Mouse (Mus musculus) megakaryocyte, adult 5-6 weeks (primary cell): ENCODE results near the gene Unc93a. TPM values are rescaled to one million over a fixed set of nuclear protein-coding genes. Genes with fewer than 3 reads are reported as not detected.
"Not testable (repeated sequence)": the region's sequence is repeated elsewhere in the genome, so short reads cannot be mapped to it uniquely, and the experiment has no call there.

Source experiments
- ATAC-seq: 2 replicates; pipeline ENCODE4 v1.8.0; 2016; ENCODE audit warnings: mild to moderate bottlenecking, inconsistent platforms; ENCODE audit not compliant: poor library complexity, severe bottlenecking
- total RNA-seq, 2 experiments: library from RNA; stranded (forward) in 1 of 2; stranded (reverse) in 1 of 2; fragments of 153-499, 151-499 nt in 1 of 2; fragments of 221-1000, 200-1000 nt in 1 of 2; gene quantifications; 2 replicates each; pipeline versions ENCODE4 v1.2.3 to v1.2.4; 2015 to 2017

Unc93a gene
- total RNA-seq (2015) (not detected in 2 replicates), total RNA-seq (2017) (0.29 TPM in 1 of 2 replicates, not detected in the other)

- not testable (repeated sequence) for ATAC-seq
These were observed at the start of gene Unc93a for GRCm38 (mm10) chr17:13131710-13132109. Gene Unc93a, minus strand, starts transcription at chr17:13131810.

DNA sequence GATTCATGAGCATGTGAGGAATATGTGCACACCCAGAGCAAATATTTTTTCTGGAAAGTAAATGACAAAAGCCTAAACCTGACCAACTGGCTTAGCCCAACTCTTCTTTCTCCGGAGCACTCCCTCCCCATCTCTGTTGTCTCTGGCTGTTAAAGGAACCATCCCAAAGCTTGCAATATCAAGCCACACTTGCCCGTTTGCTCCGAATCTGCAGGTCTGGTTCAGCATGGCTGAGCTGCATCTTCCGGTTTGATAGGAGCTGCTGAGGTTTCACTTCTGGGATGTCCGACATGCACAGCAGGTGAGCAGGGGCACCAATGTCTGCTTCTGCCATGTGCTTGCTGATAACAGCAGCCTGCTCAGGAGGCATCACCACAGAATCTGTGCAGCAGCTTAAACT, 48.9 kb upstream of the Unc93a start:
- not testable (repeated sequence) for ATAC-seq

DNA sequence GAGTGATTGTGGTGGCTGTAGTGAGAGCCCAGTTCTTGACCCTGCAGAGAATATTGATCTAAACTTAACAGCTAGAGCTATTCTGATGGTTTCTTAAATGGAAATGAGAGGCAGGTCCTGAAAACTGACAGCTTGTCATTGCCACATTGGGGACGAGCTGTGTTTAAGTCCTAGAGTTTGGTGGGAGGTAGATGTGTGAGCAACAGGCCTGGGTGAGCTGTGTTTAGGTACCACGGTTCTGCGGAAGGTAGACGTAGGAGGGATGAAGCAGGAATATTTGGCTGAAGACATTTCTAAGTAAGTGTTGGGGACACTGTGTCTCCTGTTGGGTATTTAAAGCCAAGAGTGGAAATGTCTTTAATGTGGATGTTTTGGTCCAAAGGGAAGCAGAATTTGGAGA, 47.4 kb upstream of the Unc93a start:
- not testable (repeated sequence) for ATAC-seq

- ATAC-seq, result not testable (repeated sequence)
These were observed 46.2 kb upstream of the Unc93a start for GRCm38 (mm10) chr17:13177796-13178195.

- ATAC-seq, result peak; percentile 45; the same call in 1 of the 2 replicates
These were observed 44.0 kb upstream of the Unc93a start for GRCm38 (mm10) chr17:13175609-13176008.

DNA sequence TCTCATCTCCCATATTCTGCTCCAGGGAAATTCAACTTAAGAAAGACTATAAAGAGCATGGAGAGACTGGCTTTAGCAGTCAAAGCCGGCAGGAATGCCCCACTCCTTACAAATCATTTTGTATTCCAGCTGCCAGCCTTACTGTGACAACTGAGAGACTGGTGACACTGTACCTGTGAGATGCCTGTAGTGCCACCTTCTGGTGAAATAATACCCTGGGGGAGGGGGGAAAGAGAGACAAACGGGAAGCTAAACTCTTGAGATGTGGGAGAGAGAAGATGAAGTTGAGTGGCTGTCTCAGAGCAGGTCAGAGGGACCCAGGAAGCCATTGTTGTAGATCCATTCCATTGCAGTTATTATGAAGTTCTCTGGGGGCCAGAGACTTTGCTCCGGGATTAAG, 42.4 kb upstream of the Unc93a start:
- peak; percentile 91 for ATAC-seq

DNA sequence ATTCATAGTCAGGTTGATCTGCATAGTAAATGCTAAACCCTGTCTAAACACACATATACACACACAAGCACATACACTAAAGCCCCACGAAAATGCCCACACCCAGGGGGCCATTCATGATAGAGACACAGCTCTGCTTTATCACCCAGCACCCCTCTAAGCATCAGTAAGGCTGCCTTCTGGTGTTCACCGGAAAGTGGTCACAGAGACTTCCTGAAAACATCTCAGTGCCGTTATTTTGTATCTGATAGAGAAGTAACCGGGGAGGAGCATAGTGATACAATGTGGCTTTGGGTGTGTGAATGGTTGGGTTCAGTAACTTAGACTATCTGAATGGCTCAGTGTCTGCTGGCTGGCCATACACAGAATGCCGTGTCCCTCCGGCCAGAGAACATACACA, 42.0 kb upstream of the Unc93a start:
- peak; percentile 61 for ATAC-seq

- ATAC-seq, result not testable (repeated sequence)
These were observed 14.5 kb upstream of the Unc93a start for GRCm38 (mm10) chr17:13146128-13146527.

GRCm38 (mm10) chr17:13144580-13145215, 13.1 kb upstream of the Unc93a start:
- ATAC-seq, result peak; percentile 90

- peak; percentile 50 for ATAC-seq
These were observed 11.1 kb upstream of the Unc93a start for GRCm38 (mm10) chr17:13142665-13143064.

GRCm38 (mm10) chr17:13135356-13135755, 3.7 kb upstream of the Unc93a start:
- not testable (repeated sequence) for ATAC-seq

DNA sequence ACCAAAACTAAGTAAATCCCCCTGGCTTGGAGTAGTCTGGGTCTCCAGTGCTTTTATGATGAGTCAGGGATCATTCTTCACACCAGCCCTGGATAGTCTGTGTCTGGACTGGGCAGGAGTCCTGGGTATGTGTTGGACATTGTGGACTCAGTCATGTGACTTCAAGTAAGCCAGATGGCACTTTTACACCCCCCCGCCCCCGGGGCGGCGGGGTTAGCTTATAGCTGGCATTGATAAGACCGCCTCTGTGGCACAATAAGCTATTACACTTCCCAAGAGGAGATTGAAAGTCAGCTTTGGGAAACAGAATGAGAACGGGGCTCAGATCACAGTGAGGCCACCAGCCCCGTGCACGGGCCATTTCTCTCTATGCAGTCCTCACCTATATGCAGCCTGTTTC, 742 bp upstream of the Unc93a start:
- not testable (repeated sequence) for ATAC-seq

- ATAC-seq, result peak; percentile 39
These were observed 1.7 kb downstream of the Unc93a start for GRCm38 (mm10) chr17:13129737-13130465.

- not testable (repeated sequence) for ATAC-seq
These were observed 2.3 kb downstream of the Unc93a start for GRCm38 (mm10) chr17:13129324-13129723.

GRCm38 (mm10) chr17:13124241-13124640, 7.4 kb downstream of the Unc93a start:
- 0 out of 2 replicates have a peak, but pooled peaks have one; percentile 37 for ATAC-seq

DNA sequence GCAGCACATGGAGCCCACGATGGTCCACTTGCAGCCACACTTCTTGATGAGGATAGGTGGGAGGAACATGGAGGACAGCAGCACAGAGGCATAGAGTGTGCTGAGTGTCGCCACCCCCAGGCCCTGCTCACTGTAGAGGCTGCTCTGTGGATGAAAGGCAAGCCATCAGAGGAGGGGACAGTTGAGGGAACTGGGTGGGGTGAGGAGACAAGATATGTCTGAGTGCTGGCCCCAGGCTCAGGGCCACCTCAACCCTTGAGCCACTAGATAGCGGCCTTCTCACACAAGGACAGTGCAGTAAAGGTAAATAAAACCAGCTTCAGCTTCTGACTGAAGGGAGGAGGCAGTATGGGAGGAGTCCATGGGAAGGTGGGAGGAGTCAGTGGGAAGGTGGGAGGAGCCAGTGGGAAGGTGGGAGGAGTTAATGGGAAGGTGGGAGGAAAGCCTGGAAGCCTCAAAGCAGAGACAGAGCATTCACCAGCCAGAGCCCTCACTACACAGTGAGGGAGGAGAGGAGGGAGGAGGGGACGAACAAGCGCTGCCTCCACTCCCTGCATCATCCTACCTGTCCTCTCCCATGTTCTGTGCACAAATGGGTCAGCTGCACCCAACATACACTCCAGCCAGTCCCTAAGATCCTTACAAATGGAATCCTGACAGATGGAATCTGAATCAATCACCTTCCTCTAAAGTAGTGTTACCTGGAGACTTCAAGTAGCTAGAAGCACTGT, 8.1 kb downstream of the Unc93a start:
- ATAC-seq, result not testable (repeated sequence)

DNA sequence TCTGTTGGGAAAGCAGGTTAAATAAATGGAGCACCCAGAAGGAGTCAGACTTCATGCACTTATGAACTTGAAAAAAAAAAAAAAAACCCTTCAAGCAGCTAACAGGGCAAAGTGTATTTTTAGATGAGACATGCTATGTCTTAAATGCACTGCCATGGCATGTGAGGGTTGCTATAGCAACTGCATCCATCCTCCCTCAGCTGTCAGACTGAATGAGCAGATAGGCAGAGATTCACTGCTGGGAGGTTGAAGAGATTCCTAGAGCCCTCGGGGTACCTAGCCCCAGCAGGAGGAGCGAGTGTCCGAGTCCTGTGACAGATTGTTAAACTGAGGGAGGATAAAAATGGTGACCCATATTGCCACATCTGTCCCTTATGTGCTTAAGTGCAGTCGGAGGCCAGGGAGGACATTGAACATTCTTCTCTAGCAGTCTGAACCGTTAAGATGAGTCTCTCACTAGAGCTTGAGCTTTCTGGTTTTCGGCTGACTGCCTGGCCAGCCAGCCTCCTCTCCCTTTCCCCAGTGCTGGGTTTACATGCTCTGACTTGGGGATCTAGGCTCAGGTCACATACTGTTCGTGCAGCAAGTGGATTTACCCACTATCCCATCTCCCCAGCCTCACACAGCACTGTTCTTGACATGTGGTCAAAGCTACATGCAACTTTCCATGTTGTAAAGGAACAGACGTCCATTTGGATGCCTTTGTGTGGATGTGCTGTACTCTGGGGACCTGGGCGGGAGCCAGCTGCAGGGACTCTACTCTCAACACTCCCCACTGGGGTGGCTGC, 18.9 kb downstream of the Unc93a start:
- not testable (repeated sequence) for ATAC-seq

GRCm38 (mm10) chr17:13106563-13106962, 25.0 kb downstream of the Unc93a start:
- ATAC-seq, result not testable (repeated sequence)

DNA sequence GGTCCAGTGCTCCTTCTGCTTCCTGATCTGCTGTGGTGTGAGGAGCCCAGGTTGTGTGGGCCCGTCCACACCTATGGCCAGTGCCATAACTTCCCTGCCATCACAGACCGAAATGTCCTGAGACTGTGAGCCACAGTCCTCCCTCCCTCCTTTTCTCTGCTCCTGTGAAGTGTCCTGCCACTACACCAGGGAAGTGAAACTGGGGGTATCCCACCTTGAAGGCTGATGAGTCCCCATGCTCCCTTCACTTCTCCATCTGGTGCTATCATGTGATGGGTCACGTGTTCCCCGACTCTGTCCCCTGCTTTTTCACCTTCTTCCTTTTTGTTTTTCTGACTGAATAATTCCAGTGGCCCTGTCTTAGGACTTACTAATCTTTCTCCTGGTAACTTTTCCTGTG, 38.6 kb downstream of the Unc93a start:
- not testable (repeated sequence) for ATAC-seq

DNA sequence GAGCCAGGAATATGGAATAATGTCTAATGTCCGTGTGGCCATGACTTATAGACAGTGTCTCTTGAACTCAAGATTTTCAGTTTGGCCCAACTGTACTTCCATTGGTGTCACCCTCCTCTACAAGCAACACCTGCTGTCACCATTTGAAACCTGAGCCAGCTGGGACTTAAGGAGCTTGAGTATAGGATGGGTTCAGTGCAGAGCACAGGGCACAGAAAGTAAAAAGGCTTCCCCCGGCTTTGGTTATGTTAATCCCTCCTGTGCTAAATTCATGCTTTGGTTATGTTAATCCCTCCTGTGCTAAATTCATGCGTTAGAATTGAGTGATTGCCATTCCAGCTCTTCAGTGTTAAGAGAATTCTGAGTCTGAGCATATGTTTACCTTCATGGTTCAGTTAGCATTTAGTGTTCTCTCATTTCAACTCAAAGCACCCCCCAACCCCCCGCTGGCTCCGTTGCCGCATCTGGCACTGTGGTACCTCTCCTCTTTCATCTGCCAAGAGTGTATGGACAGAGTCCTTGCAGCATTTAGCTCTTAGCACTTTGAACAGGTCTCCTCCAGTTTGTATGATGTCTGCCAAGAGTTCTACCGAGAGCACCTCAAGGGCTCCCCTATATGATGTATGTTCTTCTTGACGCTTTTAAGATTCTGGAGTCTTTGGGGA, 39.4 kb downstream of the Unc93a start:
- not testable (repeated sequence) for ATAC-seq
